Mouse (Mus musculus): ENCODE data around the gene Ankrd27. TPM values are rescaled to one million over a fixed set of nuclear protein-coding genes. Genes with fewer than 3 reads are reported as not detected.
"Not testable (repeated sequence)": the region's sequence is repeated elsewhere in the genome, so short reads cannot be mapped to it uniquely, and the experiment has no call there.

Ankrd27 gene
- total and polyA plus RNA-seq, 2 experiments from 2014 or later: 13.9 to 25.5 TPM

- Histone ChIP-seq H3K9ac (no peak overlapping the region), H3K4me2 (ENCODE audit: low read depth) (no peak overlapping the region), H3K36me3 (ENCODE audit: insufficient read depth) (no peaks in the 10 kb centered on the region), H3K9me3 (ENCODE audit: low read length) (no peaks in the 10 kb centered on the region), H3K27ac (ENCODE audit: low read depth, low read length) (no peak overlapping the region), H3K4me1 (ENCODE audit: insufficient read depth) (no peaks in the 10 kb centered on the region), H3K27me3 (ENCODE audit: insufficient read depth, low read length) (no peaks in the 10 kb centered on the region), H3K4me3 (ENCODE audit: low read depth, low read length) (no peak overlapping the region)
- no peak for TF ChIP-seq CTCF (IDR thresholded peaks at IDR 0.05; ENCODE audit: low read depth)
- ATAC-seq (no peak), DNase-seq (no peak)
- 92% methylated on average over 2 of the region's 2 CpGs for WGBS
These were observed 21.8 kb upstream of the Ankrd27 start for GRCm38 (mm10) chr7:35564067-35564865.

DNA sequence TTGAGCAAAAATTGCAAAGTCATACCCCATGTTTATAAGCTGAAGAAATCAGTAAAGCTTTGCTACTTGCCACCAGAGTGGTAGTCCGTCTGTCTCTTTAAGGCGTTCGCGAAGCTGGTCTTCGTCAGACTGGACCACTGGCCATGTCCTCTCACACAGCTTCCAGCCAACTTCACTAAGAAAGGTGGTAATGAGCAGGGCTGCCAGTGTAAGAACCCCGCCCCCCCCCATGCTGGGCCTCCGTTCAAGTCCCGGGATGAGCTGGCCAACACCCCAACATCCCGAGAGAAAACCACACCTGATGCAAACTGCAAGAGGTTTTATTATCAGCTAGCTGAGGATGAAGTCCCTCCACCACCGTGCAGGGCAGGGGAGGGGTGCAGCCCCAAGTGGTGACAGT is 21.2 kb upstream of the Ankrd27 start:
- H3K9me3 ChIP-seq (ENCODE audit: low read length); H3K27ac ChIP-seq (ENCODE audit: low read depth, low read length); H3K4me3 ChIP-seq (ENCODE audit: low read depth, low read length); H3K4me2 ChIP-seq (ENCODE audit: low read depth); H3K9ac ChIP-seq; DNase-seq; H3K27me3 ChIP-seq (ENCODE audit: insufficient read depth, low read length); H3K4me1 ChIP-seq (ENCODE audit: insufficient read depth); H3K36me3 ChIP-seq (ENCODE audit: insufficient read depth); ATAC-seq: not testable (repeated sequence)
- WGBS: 86% methylated on average over 10 of the region's 10 CpGs

GRCm38 (mm10) chr7:35565965-35566364 is 20.1 kb upstream of the Ankrd27 start:
- not testable (repeated sequence) for H3K4me1 ChIP-seq (ENCODE audit: insufficient read depth); H3K9me3 ChIP-seq (ENCODE audit: low read length); H3K27ac ChIP-seq (ENCODE audit: low read depth, low read length); DNase-seq; H3K27me3 ChIP-seq (ENCODE audit: insufficient read depth, low read length); H3K4me3 ChIP-seq (ENCODE audit: low read depth, low read length); H3K36me3 ChIP-seq (ENCODE audit: insufficient read depth); H3K9ac ChIP-seq; H3K4me2 ChIP-seq (ENCODE audit: low read depth); ATAC-seq
- WGBS: 83% methylated on average over 13 of the region's 13 CpGs

GRCm38 (mm10) chr7:35569724-35570123 is 16.3 kb upstream of the Ankrd27 start:
- H3K27ac ChIP-seq (ENCODE audit: low read depth, low read length); H3K4me1 ChIP-seq (ENCODE audit: insufficient read depth); H3K4me3 ChIP-seq (ENCODE audit: low read depth, low read length); H3K27me3 ChIP-seq (ENCODE audit: insufficient read depth, low read length); DNase-seq; H3K4me2 ChIP-seq (ENCODE audit: low read depth); H3K36me3 ChIP-seq (ENCODE audit: insufficient read depth); ATAC-seq; H3K9me3 ChIP-seq (ENCODE audit: low read length); H3K9ac ChIP-seq: not testable (repeated sequence)
- WGBS: 88% methylated on average over 4 of the region's 4 CpGs

- not testable (repeated sequence) for H3K9ac ChIP-seq
- WGBS: 20% methylated on average over 6 of the region's 6 CpGs
These were observed 15.2 kb upstream of the Ankrd27 start for GRCm38 (mm10) chr7:35570883-35571282.

DNA sequence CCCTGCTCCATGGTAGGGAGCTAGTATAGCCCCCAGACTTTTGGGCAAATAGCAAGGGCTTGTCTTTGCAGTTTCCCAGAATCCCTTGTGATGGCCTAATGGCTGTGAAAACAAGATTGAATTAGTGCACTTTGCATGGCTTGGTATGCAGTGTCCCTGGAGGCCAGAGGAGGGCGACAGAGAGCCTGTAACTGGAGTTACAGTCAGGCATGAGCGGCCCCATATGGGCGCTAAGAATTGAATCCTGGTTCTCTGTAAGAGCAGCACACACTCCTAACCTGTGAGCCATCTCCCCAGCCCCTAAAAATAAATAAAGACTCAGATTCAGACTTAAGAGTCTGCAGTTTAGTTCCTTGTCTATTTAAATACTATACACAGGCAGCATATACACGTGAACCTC is 6.2 kb upstream of the Ankrd27 start:
- DNase-seq: peak; percentile 41

More at GRCm38 (mm10) chr7:35570883-35571282, 15.2 kb upstream of the Ankrd27 start:
- H3K27ac ChIP-seq (ENCODE audit: low read depth, low read length); H3K4me2 ChIP-seq (ENCODE audit: low read depth); H3K36me3 ChIP-seq (ENCODE audit: insufficient read depth); H3K4me3 ChIP-seq (ENCODE audit: low read depth, low read length); ATAC-seq; H3K4me1 ChIP-seq (ENCODE audit: insufficient read depth); H3K9me3 ChIP-seq (ENCODE audit: low read length); DNase-seq; H3K27me3 ChIP-seq (ENCODE audit: insufficient read depth, low read length): not testable (repeated sequence)
- TF ChIP-seq CTCF (IDR thresholded peaks at IDR 0.05; ENCODE audit: low read depth): peak; percentile 49

DNA sequence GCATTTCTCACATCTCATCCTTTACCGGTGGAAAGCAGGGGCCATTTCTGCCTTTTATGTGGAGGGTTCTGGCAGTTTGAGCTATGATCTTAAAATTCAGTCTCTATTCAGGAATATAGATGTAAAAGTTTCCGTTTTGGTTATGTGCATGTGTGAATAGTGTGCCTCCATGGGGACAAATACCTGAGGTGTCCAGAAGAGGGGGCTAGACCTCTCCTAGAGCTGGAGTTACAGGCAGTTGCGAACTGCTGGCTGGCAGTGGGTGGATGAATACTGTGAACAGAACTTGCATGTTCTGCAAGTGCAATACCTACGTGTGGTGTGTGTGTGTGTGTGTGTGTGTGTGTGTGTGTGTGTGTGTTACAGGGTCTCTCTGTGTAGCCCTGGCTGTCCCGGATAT is 3.3 kb upstream of the Ankrd27 start:
- H3K36me3 ChIP-seq (ENCODE audit: insufficient read depth): no peaks in the 10 kb centered on the region
- H3K27ac ChIP-seq (ENCODE audit: low read depth, low read length): no peak overlapping the region
- no peak overlapping the region for H3K9ac ChIP-seq
- ATAC-seq: no peak
- H3K4me1 ChIP-seq (ENCODE audit: insufficient read depth): peaks cover 10% of the 10 kb centered on the region
- no peaks in the 10 kb centered on the region for H3K9me3 ChIP-seq (ENCODE audit: low read length)
- TF ChIP-seq CTCF (IDR thresholded peaks at IDR 0.05; ENCODE audit: low read depth): peak; percentile 22
- peaks cover 22% of the 10 kb centered on the region for H3K27me3 ChIP-seq (ENCODE audit: insufficient read depth, low read length)
- H3K4me2 ChIP-seq (ENCODE audit: low read depth): no peak overlapping the region
- no peak for DNase-seq
- H3K4me3 ChIP-seq (ENCODE audit: low read depth, low read length): no peak overlapping the region
- WGBS: 71% methylated on average over 5 of the region's 5 CpGs

More for the DNA sequence above, 6.2 kb upstream of the Ankrd27 start:
- 28% methylated on average over 4 of the region's 4 CpGs for WGBS
- Histone ChIP-seq H3K4me3 (ENCODE audit: low read depth, low read length) (no peak overlapping the region), H3K36me3 (ENCODE audit: insufficient read depth) (no peaks in the 10 kb centered on the region), H3K9me3 (ENCODE audit: low read length) (no peaks in the 10 kb centered on the region), H3K27ac (ENCODE audit: low read depth, low read length) (no peak overlapping the region), H3K4me2 (ENCODE audit: low read depth) (no peak overlapping the region), H3K27me3 (ENCODE audit: insufficient read depth, low read length) (peaks cover 21% of the 10 kb centered on the region), H3K9ac (no peak overlapping the region), H3K4me1 (ENCODE audit: insufficient read depth) (no peaks in the 10 kb centered on the region; the same call in 1 of the 2 replicates)
- TF ChIP-seq CTCF (IDR thresholded peaks at IDR 0.05; ENCODE audit: low read depth): peak; percentile 69
- ATAC-seq: no peak

All from forebrain, postnatal 0 days (tissue).